Mouse (Mus musculus) E14TG2a.4 (cell line): ENCODE results near the gene Stat5b.

Source experiments
- CTCF ChIP-seq: conservative IDR thresholded peaks from 2 replicates; pipeline ENCODE4 v1.5.1; 2014; ENCODE audit warnings: low read length
- NANOG ChIP-seq: IDR thresholded peaks from 2 replicates; pipeline ENCODE4 v1.6.1; 2014; ENCODE audit warnings: borderline replicate concordance, low read length, mixed read lengths
- POU5F1 ChIP-seq: IDR thresholded peaks from 2 replicates; pipeline ENCODE4 v1.6.1; 2014; ENCODE audit warnings: low read length, borderline replicate concordance

- TF ChIP-seq CTCF: no peak
- no peak for TF ChIP-seq NANOG
- no peak for TF ChIP-seq POU5F1
Observed at GRCm38 (mm10) chr11:100736746-100737080, 113.8 kb downstream of the Stat5b start.
